In genomic region chr2:131129836-131130235, GRCm38 (mm10) we compare ENCODE assay signal across 1 mouse cellular context.
TF ChIP-seq lines count a peak whose summit lies in the region.

No protein-coding gene starts in this region.

TF ChIP-seq in MEL, 35 proteins besides CTCF, POLR2A, EP300 and RAD21 (continued from another document):
- TF ChIP-seq SIN3A (IDR thresholded peaks at IDR 0.05; ENCODE audit: low read length): no peak
- no peak for TF ChIP-seq ZNF384 (IDR thresholded peaks at IDR 0.05; ENCODE audit: low read depth, low read length)
- no peak for TF ChIP-seq TAL1 (IDR thresholded peaks at IDR 0.05; ENCODE audit: low read length)
